Mouse (Mus musculus): ENCODE measurements at regions not wholly inside any gene's neighbourhood (a gene's known extent, or its start where the extent isn't known, plus 50 kb on each side); places are given as distances from the start of the nearest gene placed in this dataset.

- TF ChIP-seq CTCF (IDR thresholded peaks at IDR 0.05; ENCODE audit: low read depth) (no peak), EP300 (IDR thresholded peaks at IDR 0.05; ENCODE audit: low read depth) (no peak)
Measured at GRCm38 (mm10) chr17:83101756-83102155, 113.3 kb upstream of the Pkdcc start.

Data from liver, postnatal 0 days (tissue).